Mouse (Mus musculus) large intestine, adult 2 months (tissue): ENCODE measurements around the gene Mamstr. TPM values are rescaled to one million over a fixed set of nuclear protein-coding genes. Genes with fewer than 3 reads are reported as not detected.

Experiments used
- DNase-seq: peaks from one replicate; pipeline ENCODE4 v3.0.0-alpha.2; 2012; ENCODE audit warnings: low read depth, low spot score
- WGBS: fragments of 180-500 bp; shearing (Covaris S2); methylation state at CpG from one replicate; pipeline ENCODE4 v1.1.7; 2018; 5-methylcytosine and 5-hydroxymethylcytosine counted together
- polyA plus RNA-seq: library from polyadenylated mRNA; depleted of rRNA; stranded (reverse); fragments of >200 nt; gene quantifications from 2 replicates; pipeline ENCODE4 v1.2.3, GENCODE M21; 2012; rRNA removed

The Mamstr gene
- polyA plus RNA-seq, 1 experiment = 1.3 TPM

DNA sequence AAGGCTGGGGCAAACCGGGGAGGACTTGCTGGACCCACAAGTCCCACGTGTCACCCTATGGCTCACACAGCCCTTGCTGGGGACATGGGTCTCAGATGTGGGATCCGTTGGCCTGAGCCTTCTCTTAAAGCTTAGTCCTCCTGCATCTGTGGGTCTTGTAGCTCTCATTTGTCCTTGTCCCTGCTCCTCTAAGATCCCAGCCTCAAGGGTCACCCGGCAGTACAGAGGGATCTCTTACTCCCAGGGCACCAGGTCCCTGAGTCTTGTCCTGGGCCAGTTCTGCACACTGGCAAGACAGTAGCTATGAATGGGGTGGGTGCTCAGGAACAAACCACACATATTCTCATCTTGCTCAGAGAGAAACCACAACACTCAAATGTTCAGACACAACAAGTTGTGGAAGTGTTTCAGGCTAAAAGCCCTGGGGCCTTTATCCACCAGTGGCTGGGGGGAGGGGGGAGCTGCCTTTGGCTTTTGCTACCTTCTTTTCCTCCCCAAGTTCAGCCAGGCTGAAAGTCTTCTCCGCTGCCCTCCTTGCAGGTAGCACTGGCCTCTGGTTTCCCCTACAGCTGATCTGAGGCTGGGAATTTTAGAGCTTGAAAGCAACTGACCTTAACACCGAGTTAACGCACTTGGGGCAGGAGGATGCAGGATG is 43.7 kb downstream of the Mamstr start, which contains the start of gene Ntn5:
TSS of gene Ntn5 (plus strand) at position 627 of the 655 bp plus-strand sequence.
- no peak for DNase-seq
- WGBS = 88% methylated on average over 7 of the region's 7 CpGs

DNA sequence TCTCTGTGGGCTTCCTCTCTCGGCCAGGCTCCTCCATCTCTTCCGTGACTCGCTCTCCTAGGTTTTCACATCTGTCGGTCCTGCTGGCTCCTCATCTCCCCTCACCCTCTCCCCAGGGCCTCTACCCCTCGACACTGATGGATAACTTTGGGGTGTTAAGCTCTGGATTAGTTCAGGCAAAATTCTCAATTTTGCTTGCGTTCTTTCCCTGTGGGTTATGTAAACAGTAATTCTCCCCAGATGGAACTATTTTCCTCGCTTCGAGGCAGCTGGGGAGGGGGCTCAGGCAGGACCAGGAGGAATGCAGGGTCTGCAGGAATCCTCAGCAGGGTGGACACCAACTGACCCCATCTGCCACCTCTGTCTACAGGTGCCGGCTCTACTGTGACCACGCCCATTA is 46.0 kb downstream of the Mamstr start:
- WGBS = 67% methylated on average over 10 of the region's 10 CpGs
- DNase-seq = no peak

DNA sequence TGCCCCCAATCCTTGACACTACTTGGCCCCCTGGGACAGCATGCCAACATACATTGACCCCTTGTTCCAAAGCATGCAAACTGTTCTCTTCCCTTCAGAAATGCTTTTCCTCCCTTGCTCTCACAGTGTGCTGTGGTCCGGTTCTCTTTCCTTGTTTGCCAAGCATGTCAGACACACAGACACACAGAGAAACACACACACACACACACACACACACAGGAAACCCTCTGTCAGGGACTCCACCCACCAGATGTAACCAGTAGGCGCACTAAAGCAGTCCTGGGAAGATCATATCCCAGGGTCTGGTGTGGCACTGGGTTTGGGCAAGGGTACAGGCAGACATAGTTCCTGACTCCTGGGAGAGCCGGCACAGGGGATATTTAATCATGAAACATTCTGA is 47.1 kb downstream of the Mamstr start:
- 48% methylated on average over 3 of the region's 3 CpGs for WGBS
- DNase-seq = no peak

DNA sequence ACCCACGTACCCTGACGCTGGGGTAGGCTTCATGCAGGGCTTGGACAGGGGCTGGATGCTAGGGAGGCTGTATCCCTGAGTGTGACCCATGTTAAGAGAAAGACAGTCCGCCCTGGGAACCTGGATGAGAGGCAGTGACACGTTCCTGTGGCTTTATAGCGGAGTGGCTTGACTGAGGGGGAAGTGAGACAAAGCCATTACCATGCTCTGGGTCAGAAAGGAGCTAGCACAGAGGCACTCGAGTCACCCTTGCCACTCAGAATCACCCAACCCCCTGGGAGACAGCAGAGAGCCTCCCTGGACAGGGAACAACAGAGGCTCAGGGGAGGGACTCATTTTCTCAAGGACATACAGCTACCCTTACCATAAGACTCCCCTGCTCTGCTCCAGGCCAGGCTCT is 49.3 kb downstream of the Mamstr start:
- no peak for DNase-seq
- 71% methylated on average over 6 of the region's 6 CpGs for WGBS

DNA sequence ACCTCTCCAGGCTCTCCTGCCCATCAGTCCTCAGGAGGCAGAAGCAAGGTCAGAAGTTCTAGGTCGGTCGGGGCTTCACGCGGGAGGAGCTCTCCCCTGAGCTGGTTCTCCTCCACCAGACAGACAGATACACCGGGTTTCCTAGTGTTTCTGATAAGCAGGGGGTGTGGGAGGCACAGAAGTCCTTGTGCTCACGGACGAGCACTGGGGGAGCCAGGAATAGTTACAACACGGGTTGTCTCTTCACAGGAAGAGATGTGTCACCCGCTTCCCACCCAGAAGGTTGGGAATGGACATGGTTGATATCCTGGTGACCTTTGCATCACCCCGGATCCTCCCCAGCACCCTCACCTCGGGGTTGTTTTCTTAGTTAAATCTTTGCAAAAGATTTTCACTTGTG is 50.0 kb downstream of the Mamstr start:
- WGBS = 75% methylated on average over 11 of the region's 11 CpGs
- DNase-seq = no peak

DNA sequence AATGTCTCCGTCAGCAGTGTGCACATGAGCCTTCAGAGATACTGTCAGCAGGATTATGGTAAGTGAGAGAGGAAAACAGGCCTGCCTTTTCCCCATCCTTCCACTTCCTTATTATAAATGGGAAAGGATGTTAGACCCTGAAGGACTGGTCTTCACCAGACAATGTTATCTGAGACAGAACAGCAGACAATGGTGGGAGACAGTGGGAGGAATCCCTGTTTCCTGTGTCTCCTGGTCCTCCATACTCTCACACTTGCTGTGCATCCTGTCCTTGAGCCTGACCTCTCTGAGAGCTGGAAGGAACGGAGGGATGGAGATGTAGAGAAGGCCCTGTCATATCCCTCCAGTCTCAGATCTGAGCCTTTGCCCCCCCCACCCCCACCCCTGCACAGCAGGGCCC is 52.6 kb downstream of the Mamstr start:
- no peak for DNase-seq
- WGBS = 92% methylated on average over 2 of the region's 2 CpGs

DNA sequence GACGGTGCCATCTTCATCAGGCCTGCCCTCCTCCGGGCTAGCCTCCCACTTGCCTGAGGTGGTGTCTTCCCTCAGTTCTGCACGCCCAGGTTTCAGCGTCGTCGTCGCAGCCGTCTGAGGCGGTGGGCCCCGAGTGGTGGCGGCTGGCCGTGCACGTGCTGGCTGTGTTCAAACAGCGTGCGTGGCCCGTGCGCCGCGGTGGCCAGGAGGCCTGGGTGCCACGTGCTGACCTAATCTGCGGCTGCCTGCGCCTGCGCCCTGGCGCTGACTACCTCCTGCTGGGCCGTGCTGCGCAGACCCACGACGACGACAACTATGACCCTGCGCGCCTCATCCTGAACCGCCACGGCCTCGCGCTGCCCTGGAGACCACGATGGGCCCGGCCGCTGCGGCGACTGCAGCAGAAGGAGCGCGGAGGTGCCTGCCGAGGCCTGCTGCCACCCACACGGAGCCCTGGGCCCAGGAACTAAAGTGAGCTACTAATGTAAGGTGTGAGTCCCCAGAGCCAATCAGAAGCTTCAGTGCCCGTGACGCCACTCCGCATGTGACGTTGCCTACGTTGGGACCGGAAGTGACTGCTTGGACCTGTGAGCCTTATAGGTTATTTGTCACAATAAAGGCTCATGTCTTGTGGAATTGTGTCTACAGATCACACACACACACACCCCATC is 54.3 kb downstream of the Mamstr start, which contains the start of gene Sec1:
TSS of gene Sec1 (minus strand) at position 482 of the 671 bp plus-strand sequence.
- 92% methylated on average over 50 of the region's 50 CpGs for WGBS
- DNase-seq = no peak

DNA sequence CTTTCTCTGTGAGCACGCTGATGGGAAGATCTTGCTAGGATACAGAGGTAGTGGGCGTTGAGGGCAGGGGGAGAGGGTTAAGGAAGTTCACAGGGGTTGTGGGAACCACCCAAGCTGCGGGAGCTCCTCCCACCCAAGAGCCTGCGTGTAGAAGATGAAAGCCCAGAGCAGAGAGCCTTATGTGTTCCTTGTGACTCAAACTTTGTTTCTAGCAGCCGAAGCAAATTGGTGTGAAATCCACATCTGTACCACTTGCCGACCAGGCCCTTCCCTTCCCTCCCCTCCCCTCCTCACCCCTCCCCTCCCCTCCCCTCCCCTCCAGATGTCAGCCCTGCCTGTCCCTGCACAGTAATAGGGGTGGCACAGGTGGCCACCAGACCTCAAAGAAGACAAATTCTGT is 55.3 kb downstream of the Mamstr start:
- 40% methylated on average over 6 of the region's 6 CpGs for WGBS
- no peak for DNase-seq

Other genes with a start within 250 kb of the Mamstr start
- 102 and 165 TPM in 2 replicates for gene Snrnp70, start 244.2 kb upstream of the Mamstr start, polyA plus RNA-seq
- 0.06 TPM in 1 of 2 replicates, not detected in the other for gene Kcna7, start 234.3 kb upstream of the Mamstr start, polyA plus RNA-seq
- gene Ntf5, start 226.3 kb upstream of the Mamstr start, polyA plus RNA-seq = 0.10 and 0.16 TPM in 2 replicates
- gene Lhb, start 219.2 kb upstream of the Mamstr start, polyA plus RNA-seq = not detected in 2 replicates
- gene Gys1, start 205.1 kb upstream of the Mamstr start, polyA plus RNA-seq = 11.2 and 14.7 TPM in 2 replicates
- 70.5 and 70.6 TPM in 2 replicates for gene Ruvbl2, start 201.9 kb upstream of the Mamstr start, polyA plus RNA-seq
- gene Ftl1, start 180.1 kb upstream of the Mamstr start, polyA plus RNA-seq = 1,842 and 2,045 TPM in 2 replicates
- 105 and 106 TPM in 2 replicates for gene Bax, start 173.1 kb upstream of the Mamstr start, polyA plus RNA-seq
- 0.30 TPM in 1 of 2 replicates, not detected in the other for gene Tulp2, start 158.1 kb upstream of the Mamstr start, polyA plus RNA-seq
- gene Gm45808, start 153.2 kb upstream of the Mamstr start, polyA plus RNA-seq = not detected in 2 replicates
- gene Dhdh, start 151.2 kb upstream of the Mamstr start, polyA plus RNA-seq = 0.45 and 1.4 TPM in 2 replicates
- 384 and 422 TPM in 2 replicates for gene Nucb1, start 129.6 kb upstream of the Mamstr start, polyA plus RNA-seq
- 14.8 and 18.4 TPM in 2 replicates for gene Ppp1r15a, start 113.7 kb upstream of the Mamstr start, polyA plus RNA-seq
- gene Plekha4, start 113.6 kb upstream of the Mamstr start, polyA plus RNA-seq = 4.0 and 4.6 TPM in 2 replicates
- gene Hsd17b14, start 85.1 kb upstream of the Mamstr start, polyA plus RNA-seq = 0.30 and 0.50 TPM in 2 replicates
- 33.8 and 40.9 TPM in 2 replicates for gene Bcat2, start 69.8 kb upstream of the Mamstr start, polyA plus RNA-seq
- gene Fgf21, start 24.5 kb upstream of the Mamstr start, polyA plus RNA-seq = 0.25 and 0.29 TPM in 2 replicates
- 2.5 and 2.7 TPM in 2 replicates for gene Fut1, start 22.7 kb upstream of the Mamstr start, polyA plus RNA-seq
- gene Izumo1, start 18.2 kb upstream of the Mamstr start, polyA plus RNA-seq = 0.07 and 0.25 TPM in 2 replicates
- 5.0 and 5.3 TPM in 2 replicates for gene Rasip1, start 12.5 kb upstream of the Mamstr start, polyA plus RNA-seq
- 11.6 and 64.5 TPM in 2 replicates for gene Fut2, start 26.4 kb downstream of the Mamstr start, polyA plus RNA-seq
- gene Ntn5, start 44.0 kb downstream of the Mamstr start, polyA plus RNA-seq = 0.92 and 4.4 TPM in 2 replicates
- 0.10 and 0.63 TPM in 2 replicates for gene Sec1, start 54.4 kb downstream of the Mamstr start, polyA plus RNA-seq
- 2.7 and 3.6 TPM in 2 replicates for gene Car11, start 59.9 kb downstream of the Mamstr start, polyA plus RNA-seq
- 6.4 and 7.9 TPM in 2 replicates for gene Dbp, start 65.1 kb downstream of the Mamstr start, polyA plus RNA-seq
- 1,707 and 1,915 TPM in 2 replicates for gene Rpl18, start 75.5 kb downstream of the Mamstr start, polyA plus RNA-seq
- 51.9 and 70.7 TPM in 2 replicates for gene Sphk2, start 78.0 kb downstream of the Mamstr start, polyA plus RNA-seq
- gene Fam83e, start 81.2 kb downstream of the Mamstr start, polyA plus RNA-seq = 106 and 117 TPM in 2 replicates
- gene Spaca4, start 85.8 kb downstream of the Mamstr start, polyA plus RNA-seq = not detected in 2 replicates
- 0.73 and 2.1 TPM in 2 replicates for gene Lmtk3, start 143.8 kb downstream of the Mamstr start, polyA plus RNA-seq
- 210 and 303 TPM in 2 replicates for gene Sult2b1, start 144.7 kb downstream of the Mamstr start, polyA plus RNA-seq
- gene Cyth2, start 174.6 kb downstream of the Mamstr start, polyA plus RNA-seq = 39.6 and 49.1 TPM in 2 replicates
- gene Kcnj14, start 184.8 kb downstream of the Mamstr start, polyA plus RNA-seq = 0.33 and 0.48 TPM in 2 replicates
- 15.9 and 17.8 TPM in 2 replicates for gene Grwd1, start 191.0 kb downstream of the Mamstr start, polyA plus RNA-seq
- 357 and 385 TPM in 2 replicates for gene Kdelr1, start 232.8 kb downstream of the Mamstr start, polyA plus RNA-seq
- 1.1 and 2.6 TPM in 2 replicates for gene Grin2d, start 238.4 kb downstream of the Mamstr start, polyA plus RNA-seq